Mouse (Mus musculus): Measurements from ENCODE around the gene Rora.

GRCm38 (mm10) chr9:69361951-69362445, 708.4 kb downstream of the Rora start:
- TF ChIP-seq CTCF (IDR thresholded peaks at IDR 0.05; ENCODE audit: borderline replicate concordance, extremely low read depth, insufficient read depth, insufficient read length) (no peak), POLR2A (IDR thresholded peaks at IDR 0.05; ENCODE audit: borderline replicate concordance, extremely low read depth, insufficient read depth, insufficient read length, poor library complexity, severe bottlenecking) (no peak)

Measured in brain, embryonic 14.5 days (tissue).